Mouse (Mus musculus) left cerebral cortex, postnatal 10 days (tissue): ENCODE data around the gene Gm2030. TPM values are rescaled to one million over a fixed set of nuclear protein-coding genes. Genes with fewer than 3 reads are reported as not detected.
"Not testable (repeated sequence)": the region's sequence is repeated elsewhere in the genome, so short reads cannot be mapped to it uniquely, and the experiment has no call there.

Experiments used
- DNase-seq, 2 experiments: peaks; one replicate each; pipeline ENCODE4 v3.0.0; 2021 to 2022; ENCODE audit warnings: low spot score in 2 of 2, mixed read lengths in 1 of 2; ENCODE audit errors: extremely low spot score in 1 of 2
- intact Hi-C: fragments of 180-260 bp; cut with DNase I; formaldehyde crosslinking; loops from one replicate; pipeline ENCODE4 v1.15.1; 2025
- total RNA-seq, 2 experiments: library from RNA; stranded (reverse); gene quantifications; 2 replicates each; pipeline ENCODE4 v1.2.3; 2021

The Gm2030 gene
- total RNA-seq: not detected

DNA sequence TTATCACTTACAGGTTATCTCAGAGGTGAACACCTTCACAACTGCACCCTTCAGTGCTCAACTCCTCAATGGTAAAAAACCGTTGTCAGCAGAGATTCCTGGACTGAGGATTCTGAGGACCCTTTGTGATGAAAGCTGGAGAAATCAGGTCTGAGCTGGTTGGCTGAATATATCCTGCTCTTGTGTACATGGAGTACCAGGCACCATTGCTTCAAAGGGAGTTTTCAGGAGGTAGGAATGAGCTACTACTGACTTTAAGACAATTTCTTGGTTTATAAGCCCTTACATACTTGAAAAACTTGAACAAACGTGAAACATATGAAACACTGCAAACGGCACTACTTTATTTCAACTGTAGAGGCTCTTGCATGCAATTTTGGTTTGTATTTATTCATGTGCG is at the start of gene Gm2030:
Gm2030 (minus strand) TSS at position 101 of the 400 bp plus-strand sequence.
- intact Hi-C loops, DNase-seq: not testable (repeated sequence)

Other genes with a start within 250 kb of the Gm2030 start
- not detected for gene Gm2012, start 78.7 kb downstream of the Gm2030 start, total RNA-seq
- not detected for gene Slx, start 235.5 kb upstream of the Gm2030 start, total RNA-seq